In genomic region chr15:62470683-62471331, GRCm38 (mm10) we compare ENCODE assay signal across 17 mouse cellular contexts.
DNase-seq lines count a peak whose midpoint lies in the region; ATAC-seq and TF ChIP-seq lines count a peak whose summit lies in the region.
"Had no signal": no experiment of that assay in that cellular context is flagged by ENCODE, and none has a peak within 500 bp of the region (broad histone marks: within the 10 kb centered on the region; RNA-seq: fewer than 3 reads in every experiment).

No protein-coding gene starts in this region.

- H3K9me3 ChIP-seq in hindbrain, postnatal 0 days (ENCODE audit: low read length) = no peaks in the 10 kb centered on the region
- H3K9me3 ChIP-seq in neural tube, embryonic 12.5 days = no peaks in the 10 kb centered on the region
- H3K9me3 ChIP-seq: liver, embryonic 15.5 days had no signal

- 0 out of 2 replicates have a peak, but pooled peaks have one; percentile 40 for ATAC-seq in hindbrain, postnatal 0 days
- ATAC-seq in neural tube, embryonic 12.5 days (ENCODE audit: low FRiP score, low read depth) = peak; percentile 93
- ATAC-seq in monocyte, adult 5-6 weeks (replicated peaks; ENCODE audit: insufficient number of reproducible peaks, low FRiP score, low TSS enrichment, poor library complexity, severe bottlenecking) = no peak
- no peak for ATAC-seq in frontal cortex, adult (ENCODE audit: low TSS enrichment)
- ATAC-seq: activated CD4-positive, CD25-positive, alpha-beta regulatory T cell, adult 4 months; lung, postnatal 0 days; Patski had no signal

- peak; percentile 70 for DNase-seq in heart, adult 11 months
- no peak for DNase-seq in heart, postnatal 25 days (ENCODE audit: low spot score)
- DNase-seq in embryo, embryonic 11.5 days (ENCODE audit: low read depth, low spot score) = peak; percentile 30
- no peak for DNase-seq in hindbrain, postnatal 0 days (ENCODE audit: low spot score)
- no peak for DNase-seq in layer of hippocampus, adult 8-10 months (ENCODE audit: low spot score in 2 of 2)
- DNase-seq: adrenal gland, postnatal 14 days; cerebellum, postnatal 10 days; kidney, adult 11 months; kidney, postnatal 10 days; thymus, postnatal 25 days had no signal

- H3K4me1 ChIP-seq in hindbrain, postnatal 0 days (ENCODE audit: insufficient read depth, low read length) = no peaks in the 10 kb centered on the region
- H3K4me1 ChIP-seq in neural tube, embryonic 12.5 days = peaks cover 11% of the 10 kb centered on the region; the same call in 1 of the 2 replicates
- H3K4me1 ChIP-seq: liver, embryonic 15.5 days had no signal

- no peak for TF ChIP-seq CTCF in hindbrain, postnatal 0 days (IDR thresholded peaks at IDR 0.05; ENCODE audit: low read depth)

- no peaks in the 10 kb centered on the region for H3K36me3 ChIP-seq in hindbrain, postnatal 0 days (ENCODE audit: insufficient read depth, low read length)
- no peaks in the 10 kb centered on the region for H3K36me3 ChIP-seq in neural tube, embryonic 12.5 days
- H3K36me3 ChIP-seq: liver, embryonic 15.5 days had no signal

- intact Hi-C loops in heart, postnatal 25 days (cut with DNase I) = no loop called here

- 37% methylated on average over 7 of the region's 7 CpGs for WGBS in hindbrain, postnatal 0 days
- WGBS in neural tube, embryonic 12.5 days = 11% methylated on average over 7 of the region's 7 CpGs

- H3K27me3 ChIP-seq in hindbrain, postnatal 0 days (ENCODE audit: insufficient read depth, low read length) = no peaks in the 10 kb centered on the region
- H3K27me3 ChIP-seq in neural tube, embryonic 12.5 days (replicated peaks) = peaks cover 46% of the 10 kb centered on the region
- H3K27me3 ChIP-seq: liver, embryonic 15.5 days; Patski had no signal

- H3K4me2 ChIP-seq in hindbrain, postnatal 0 days (ENCODE audit: low read depth, low read length) = no peak overlapping the region
- no peak overlapping the region for H3K4me2 ChIP-seq in neural tube, embryonic 12.5 days (replicated peaks)
- H3K4me2 ChIP-seq: liver, embryonic 15.5 days had no signal

- H3K4me3 ChIP-seq in hindbrain, postnatal 0 days (ENCODE audit: low read length) = no peak overlapping the region
- no peak overlapping the region for H3K4me3 ChIP-seq in neural tube, embryonic 12.5 days
- H3K4me3 ChIP-seq: liver, embryonic 15.5 days had no signal

- no peak overlapping the region for H3K9ac ChIP-seq in hindbrain, postnatal 0 days (replicated peaks; ENCODE audit: low read length)
- no peak overlapping the region for H3K9ac ChIP-seq in neural tube, embryonic 12.5 days
- H3K9ac ChIP-seq: liver, embryonic 15.5 days had no signal

- no peak overlapping the region for H3K27ac ChIP-seq in hindbrain, postnatal 0 days
- no peak overlapping the region for H3K27ac ChIP-seq in neural tube, embryonic 12.5 days
- H3K27ac ChIP-seq: liver, embryonic 15.5 days had no signal

Comparison
In these comparisons a context has a peak if more than half of its experiments do, and no peak if none do; other contexts are left out.
1. DNase-seq: peak in heart, adult 11 months (single experiment) and embryo, embryonic 11.5 days (single experiment); none in heart, postnatal 25 days (single experiment), hindbrain, postnatal 0 days (single experiment) and layer of hippocampus, adult 8-10 months (0 of 2).
2. ATAC-seq: peak in hindbrain, postnatal 0 days (single experiment) and neural tube, embryonic 12.5 days (single experiment); none in monocyte, adult 5-6 weeks (single experiment) and frontal cortex, adult (single experiment).